In genomic region chr2:121717133-121717532, GRCm38 (mm10) we compare ENCODE assay signal across 17 mouse cellular contexts.
DNase-seq lines count a peak whose midpoint lies in the region; ATAC-seq lines count a peak whose summit lies in the region.
"Had no signal": no experiment of that assay in that cellular context is flagged by ENCODE, and none has a peak within 500 bp of the region (broad histone marks: within the 10 kb centered on the region; RNA-seq: fewer than 3 reads in every experiment).

No protein-coding gene starts in this region.

- no peak overlapping the region for H3K4me2 ChIP-seq in midbrain, embryonic 16.5 days (ENCODE audit: low read length)
- H3K4me2 ChIP-seq: intestine, embryonic 15.5 days; lung, embryonic 15.5 days; neural tube, embryonic 12.5 days had no signal

- H3K4me3 ChIP-seq in midbrain, embryonic 16.5 days (ENCODE audit: low read depth, low read length) = no peak overlapping the region
- H3K4me3 ChIP-seq: intestine, embryonic 15.5 days; lung, embryonic 15.5 days; megakaryocyte, embryonic 14.5 days; neural tube, embryonic 12.5 days had no signal

- H3K9ac ChIP-seq in midbrain, embryonic 16.5 days (ENCODE audit: low read depth, low read length) = no peak overlapping the region
- H3K9ac ChIP-seq: intestine, embryonic 15.5 days; lung, embryonic 15.5 days; neural tube, embryonic 12.5 days had no signal

- peak; percentile 35; the same call in 1 of the 2 replicates for ATAC-seq in granulocyte monocyte progenitor cell, adult 5-6 weeks (replicated peaks; ENCODE audit: poor library complexity, severe bottlenecking)
- peak; percentile 59; the same call in 1 of the 2 replicates for ATAC-seq in midbrain, embryonic 16.5 days
- ATAC-seq: intestine, embryonic 15.5 days had no signal

- DNase-seq in embryo, embryonic 10.5 days (ENCODE audit: low spot score) = peak; percentile 15
- no peak for DNase-seq in embryo, embryonic 11 days
- DNase-seq in layer of hippocampus, adult 18-20 months (ENCODE audit: low spot score in 2 of 2) = peak; percentile 47 to 74
- DNase-seq in layer of hippocampus, adult 9-10 months (ENCODE audit: low spot score) = no peak
- no peak for DNase-seq in left cerebral cortex, adult 11 months (ENCODE audit: low spot score)
- DNase-seq in heart, adult 8-10 months (ENCODE audit: low spot score) = no peak
- DNase-seq: cerebellum, postnatal 10 days; kidney, postnatal 25 days; spleen, adult 18-20 months; thymus, postnatal 25 days had no signal

- H3K36me3 ChIP-seq in midbrain, embryonic 16.5 days (ENCODE audit: control insufficient read depth, insufficient read depth, low read length) = no peaks in the 10 kb centered on the region
- H3K36me3 ChIP-seq: intestine, embryonic 15.5 days; lung, embryonic 15.5 days; neural tube, embryonic 12.5 days had no signal

- peaks cover 12% of the 10 kb centered on the region for H3K4me1 ChIP-seq in midbrain, embryonic 16.5 days (ENCODE audit: control insufficient read depth, insufficient read depth, low read length)
- H3K4me1 ChIP-seq: intestine, embryonic 15.5 days; lung, embryonic 15.5 days had no signal

- no peaks in the 10 kb centered on the region for H3K9me3 ChIP-seq in midbrain, embryonic 16.5 days (replicated peaks; ENCODE audit: control insufficient read depth, low read length, poor library complexity, severe bottlenecking)
- H3K9me3 ChIP-seq: intestine, embryonic 15.5 days; lung, embryonic 15.5 days; neural tube, embryonic 12.5 days had no signal

- no peak overlapping the region for H3K27ac ChIP-seq in midbrain, embryonic 16.5 days (ENCODE audit: low read length)
- H3K27ac ChIP-seq: intestine, embryonic 15.5 days; lung, embryonic 15.5 days; neural tube, embryonic 12.5 days; stomach, postnatal 0 days had no signal

- 42% methylated on average over 3 of the region's 3 CpGs for WGBS in midbrain, embryonic 16.5 days

- H3K27me3 ChIP-seq in midbrain, embryonic 16.5 days (ENCODE audit: control insufficient read depth, insufficient read depth, low read depth, low read length) = no peaks in the 10 kb centered on the region
- H3K27me3 ChIP-seq: intestine, embryonic 15.5 days; lung, embryonic 15.5 days; neural tube, embryonic 12.5 days had no signal

Comparison
In these comparisons a context has a peak if more than half of its experiments do, and no peak if none do; other contexts are left out.
1. DNase-seq: peak in embryo, embryonic 10.5 days (single experiment) and layer of hippocampus, adult 18-20 months (2 of 2); none in embryo, embryonic 11 days (single experiment), layer of hippocampus, adult 9-10 months (single experiment), left cerebral cortex, adult 11 months (single experiment) and heart, adult 8-10 months (single experiment).